Mouse (Mus musculus): Measurements from ENCODE around the gene Cfap54. TPM values are rescaled to one million over a fixed set of nuclear protein-coding genes. Genes with fewer than 3 reads are reported as not detected.

The Cfap54 gene
- polyA plus RNA-seq, 1 experiment: 3.8 TPM

DNA sequence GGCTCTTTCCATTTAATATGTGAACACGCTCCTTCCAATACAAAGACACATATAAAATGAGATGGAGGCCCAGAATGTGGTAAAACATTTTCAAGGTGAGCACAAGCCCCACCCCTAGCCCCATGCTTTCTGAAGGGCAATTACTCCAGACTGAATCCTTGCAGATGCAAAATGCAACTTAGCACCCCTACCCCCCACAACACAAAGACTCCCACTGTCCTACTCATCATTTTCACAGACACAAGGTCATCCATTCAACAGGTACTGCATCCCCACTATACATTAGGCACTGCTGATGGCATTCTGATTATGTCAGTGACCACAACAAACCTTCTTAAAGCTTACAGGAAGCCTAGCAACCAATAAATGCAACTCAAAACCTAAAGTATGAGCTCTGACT lies 131.4 kb downstream of the Cfap54 start:
- DNase-seq (ENCODE audit: extremely low spot score in 1 of 2, low spot score in 1 of 2): no peak

DNA sequence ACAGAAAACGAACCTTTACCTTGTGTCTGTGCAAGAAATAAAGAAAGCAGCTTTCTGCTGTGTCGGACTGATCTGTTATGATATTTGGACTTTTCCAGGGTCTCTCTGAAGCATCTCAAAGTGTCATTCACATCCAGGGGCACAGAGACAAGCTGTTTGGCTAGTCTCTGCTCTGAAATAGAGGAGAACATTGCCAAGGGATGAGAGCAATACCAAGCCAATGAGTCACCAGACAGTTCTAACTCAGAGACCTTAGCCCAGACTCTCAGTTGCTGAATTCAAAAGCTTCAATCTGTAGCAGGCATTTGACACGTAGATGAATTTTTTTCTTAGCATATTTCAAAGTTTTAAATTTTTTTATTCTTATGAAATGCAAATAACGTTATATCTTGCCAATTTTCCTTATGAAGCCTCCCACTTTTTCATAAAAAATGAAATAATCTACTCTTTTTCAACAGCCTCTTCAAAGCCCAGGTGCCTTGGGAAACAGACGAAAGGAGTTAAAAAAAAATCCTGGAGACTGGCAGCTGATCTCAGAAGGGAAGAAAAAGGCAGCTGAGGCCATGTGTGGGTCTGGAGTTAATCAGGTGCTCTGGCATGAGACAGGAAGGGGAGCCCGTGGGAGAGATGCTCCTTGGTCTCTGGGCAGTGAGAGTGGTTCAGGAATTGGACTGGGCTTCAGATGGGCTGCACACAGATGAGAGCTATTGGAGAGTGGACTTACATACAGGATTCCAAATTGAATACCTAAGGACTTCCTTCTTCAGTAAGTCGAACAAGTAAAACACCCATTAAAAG lies 138.4 kb downstream of the Cfap54 start:
- DNase-seq (ENCODE audit: extremely low spot score in 1 of 2, low spot score in 1 of 2): no peak

GRCm38 (mm10) chr10:92941616-92942015 lies 139.8 kb downstream of the Cfap54 start:
- DNase-seq (ENCODE audit: extremely low spot score in 1 of 2, low spot score in 1 of 2): no peak

GRCm38 (mm10) chr10:92937741-92938285 lies 143.6 kb downstream of the Cfap54 start:
- DNase-seq (ENCODE audit: extremely low spot score in 1 of 2, low spot score in 1 of 2): no peak

DNA sequence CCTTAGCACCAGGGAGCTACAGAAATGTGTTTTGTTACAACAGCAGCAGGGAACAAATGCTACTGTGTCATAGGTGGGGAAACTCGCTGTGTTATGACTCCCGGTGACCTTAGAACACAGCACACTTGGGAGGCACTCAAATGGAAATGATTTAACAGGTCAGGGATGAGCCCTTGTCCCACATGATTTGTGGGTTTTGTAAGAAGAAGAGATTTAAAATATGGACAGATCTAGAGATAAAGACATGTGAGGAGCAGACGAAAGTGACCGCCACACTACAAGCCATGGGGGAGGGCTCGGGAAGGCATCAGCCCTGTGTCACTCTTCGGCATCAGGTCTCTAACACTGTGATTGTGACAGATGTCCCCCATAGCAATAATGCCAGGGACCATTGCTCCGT lies 144.3 kb downstream of the Cfap54 start:
- DNase-seq (ENCODE audit: extremely low spot score in 1 of 2, low spot score in 1 of 2): no peak

DNA sequence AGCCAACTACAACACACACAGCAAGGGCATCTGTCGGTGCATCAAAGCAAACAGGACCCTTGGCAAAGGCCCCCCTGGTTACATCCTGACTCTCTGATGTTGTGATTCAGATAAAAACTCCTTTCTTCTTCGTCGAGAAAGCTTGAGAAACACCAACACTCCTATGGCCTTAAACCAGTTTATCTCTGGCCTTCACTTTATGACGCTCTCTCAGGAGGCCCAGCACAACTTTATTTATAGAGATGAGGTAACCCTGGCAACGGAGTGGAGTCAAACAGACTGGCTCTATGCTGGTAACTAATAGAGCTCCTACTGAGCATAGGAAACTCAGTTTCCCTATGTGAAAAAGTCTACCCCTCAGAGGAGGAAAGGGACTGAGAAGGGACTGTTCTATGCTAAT lies 146.9 kb downstream of the Cfap54 start:
- DNase-seq (ENCODE audit: extremely low spot score in 1 of 2, low spot score in 1 of 2): peak; percentile 7 to 27

DNA sequence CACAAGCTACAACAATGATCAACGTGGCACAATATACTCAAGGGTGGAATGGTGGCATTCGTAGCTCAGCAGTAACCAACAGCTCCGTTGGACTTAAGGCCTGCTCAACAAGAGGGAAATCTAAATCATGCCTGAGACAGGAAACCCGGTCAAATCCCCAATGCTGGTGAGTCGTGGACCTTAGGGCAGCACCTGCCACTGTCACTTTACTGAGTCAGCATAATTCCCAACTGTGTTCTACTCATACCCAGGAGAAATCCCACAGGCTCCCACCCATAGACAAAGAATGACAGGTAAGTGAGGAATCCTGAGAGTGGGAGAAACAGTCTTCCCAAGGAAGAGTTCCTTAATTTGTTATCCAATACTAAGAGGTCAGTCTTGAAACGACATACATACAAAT lies 147.8 kb downstream of the Cfap54 start:
- no peak for DNase-seq (ENCODE audit: extremely low spot score in 1 of 2, low spot score in 1 of 2)

DNA sequence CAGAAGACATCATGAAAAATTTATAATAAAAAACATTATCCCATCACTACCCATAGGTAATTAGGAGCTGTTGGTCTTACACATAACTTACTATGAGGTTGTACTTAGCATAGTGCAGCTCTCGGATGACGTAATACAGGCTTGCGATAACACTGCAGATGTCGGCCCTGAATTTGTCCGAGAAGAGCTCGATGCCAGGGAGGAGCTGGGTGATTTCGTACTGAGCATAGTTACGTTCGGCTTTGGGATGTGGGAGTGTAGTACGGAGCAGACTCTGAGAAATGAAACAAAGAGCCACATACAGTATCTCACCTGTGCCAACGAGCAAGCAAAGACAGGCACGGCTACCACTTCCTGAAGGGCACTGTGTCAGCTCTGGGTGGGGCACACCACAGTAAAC lies 149.0 kb downstream of the Cfap54 start:
- peak in 1 of 2 experiments; percentile 18 for DNase-seq (ENCODE audit: extremely low spot score in 1 of 2, low spot score in 1 of 2)

DNA sequence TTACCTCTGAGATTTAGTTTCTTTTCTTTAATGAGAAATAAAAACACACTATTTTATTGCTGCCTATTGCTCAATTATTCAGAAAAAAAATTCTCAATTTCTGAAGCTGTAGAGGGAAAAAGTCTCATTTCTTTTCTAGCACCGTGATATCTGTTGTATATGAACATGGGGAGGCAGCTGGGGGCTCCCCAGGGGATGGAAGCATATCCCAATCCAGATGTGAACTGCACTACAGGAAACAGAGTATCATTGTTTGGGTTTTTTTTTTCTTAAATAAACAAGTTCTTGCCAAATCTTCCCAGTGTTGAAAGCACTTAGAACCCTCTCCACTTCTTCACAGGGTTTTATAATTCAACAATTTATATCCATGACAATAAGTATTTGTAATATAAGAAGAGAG lies 151.4 kb downstream of the Cfap54 start:
- DNase-seq (ENCODE audit: extremely low spot score in 1 of 2, low spot score in 1 of 2): no peak

DNA sequence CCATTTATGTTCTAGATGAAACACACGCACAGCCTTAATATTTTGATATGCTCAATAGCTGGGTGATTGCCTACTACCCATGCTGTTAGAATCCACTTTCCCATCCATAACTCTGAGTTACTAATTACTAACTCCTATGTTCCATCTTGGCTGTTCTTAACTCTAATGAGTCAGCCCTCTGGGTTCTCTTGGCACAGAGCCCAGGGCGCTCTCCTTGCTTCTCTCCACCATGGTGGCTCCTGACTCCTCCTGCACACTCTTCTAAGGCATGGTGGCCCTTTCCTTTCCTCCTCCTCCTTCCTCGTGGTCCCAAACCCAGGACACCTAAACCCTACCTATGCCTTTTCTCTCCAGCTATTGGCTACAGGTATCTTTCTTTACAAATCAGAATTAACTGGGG lies 153.2 kb downstream of the Cfap54 start:
- no peak for DNase-seq (ENCODE audit: extremely low spot score in 1 of 2, low spot score in 1 of 2)

DNA sequence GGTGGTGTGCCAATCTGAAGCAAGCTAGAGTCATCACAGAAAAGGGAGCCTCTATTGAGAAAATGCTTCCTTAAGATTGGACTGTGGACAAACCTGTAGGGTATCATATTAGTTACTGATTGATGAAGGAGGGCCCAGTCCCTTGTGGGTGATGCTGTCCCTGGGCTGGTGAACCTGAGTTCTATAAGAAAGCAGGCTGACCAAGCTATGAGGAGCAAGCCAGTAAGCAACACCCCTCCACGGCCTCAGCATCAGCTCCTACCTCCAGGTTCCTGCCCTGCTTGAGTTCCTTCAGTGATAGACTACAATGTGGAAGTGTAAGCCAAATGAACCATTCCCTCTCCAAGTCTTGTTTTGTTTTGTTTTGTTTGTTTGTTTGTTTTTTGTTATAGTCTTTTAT lies 162.9 kb downstream of the Cfap54 start:
- no peak for DNase-seq (ENCODE audit: extremely low spot score in 1 of 2, low spot score in 1 of 2)

DNA sequence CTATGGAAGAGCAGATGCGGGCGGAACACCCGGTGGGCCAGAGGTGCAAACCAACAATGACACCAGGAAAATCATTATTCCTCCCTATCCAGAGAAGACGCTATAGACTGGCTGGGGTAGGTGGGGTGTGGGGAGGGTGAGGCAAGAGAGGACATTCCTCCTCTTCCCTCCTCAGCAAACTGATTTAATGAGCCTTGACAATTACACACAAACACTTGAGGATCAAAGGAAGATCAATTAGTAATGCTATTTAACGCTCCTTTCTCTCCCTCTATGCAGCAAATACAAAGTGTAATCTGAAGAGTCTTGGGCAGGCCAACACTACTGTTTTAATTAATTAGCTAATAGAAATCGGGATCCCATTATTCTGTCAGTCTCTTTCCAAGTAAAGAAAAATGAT lies 174.2 kb downstream of the Cfap54 start:
- no peak for DNase-seq (ENCODE audit: extremely low spot score in 1 of 2, low spot score in 1 of 2)

GRCm38 (mm10) chr10:92888466-92888865 lies 193.0 kb downstream of the Cfap54 start:
- DNase-seq (ENCODE audit: extremely low spot score in 1 of 2, low spot score in 1 of 2): no peak

- no peak for DNase-seq (ENCODE audit: extremely low spot score in 1 of 2, low spot score in 1 of 2)
These were observed 203.4 kb downstream of the Cfap54 start for GRCm38 (mm10) chr10:92878000-92878399.

DNA sequence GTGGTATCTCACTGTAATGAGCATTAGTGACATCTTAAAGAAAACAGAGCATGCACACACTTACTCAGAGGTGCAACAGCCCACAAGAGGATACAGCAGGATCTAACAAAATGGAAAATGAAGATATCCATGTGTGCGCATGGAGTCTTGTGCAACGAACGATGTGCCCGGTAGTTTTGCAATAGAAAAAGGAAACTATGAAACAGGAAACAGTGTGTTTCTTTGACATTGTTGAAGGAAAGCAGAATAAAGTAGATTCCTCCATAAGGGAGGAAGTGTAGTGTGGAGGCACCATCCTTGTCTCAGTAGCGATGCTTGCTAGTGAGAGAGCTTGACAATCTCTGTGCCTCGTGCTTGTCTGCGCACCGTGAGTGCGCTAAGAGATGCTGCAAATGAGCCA lies 240.4 kb downstream of the Cfap54 start:
- no peak for DNase-seq (ENCODE audit: extremely low spot score in 1 of 2, low spot score in 1 of 2)

DNA sequence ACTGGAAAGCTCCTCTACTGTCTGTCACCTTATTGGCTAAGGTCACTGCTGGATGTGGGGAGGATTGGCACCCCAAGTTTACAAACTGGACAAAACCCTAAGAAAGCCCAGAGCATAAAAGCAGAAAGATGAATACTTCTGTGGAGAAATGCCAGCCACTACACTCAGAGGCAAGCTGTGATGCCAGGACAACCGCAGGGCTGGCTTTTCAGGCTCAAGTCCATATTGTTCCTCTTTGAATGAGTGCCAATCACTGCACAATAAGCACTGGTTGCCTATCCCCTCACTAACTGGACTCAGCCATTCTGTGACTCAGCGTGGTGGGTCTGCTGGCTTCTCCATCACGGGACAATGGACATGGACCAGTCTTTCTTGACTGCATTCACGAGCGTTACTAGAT lies 243.8 kb downstream of the Cfap54 start:
- peak in 1 of 2 experiments; percentile 6 for DNase-seq (ENCODE audit: extremely low spot score in 1 of 2, low spot score in 1 of 2)

GRCm38 (mm10) chr10:92837045-92837444 lies 244.4 kb downstream of the Cfap54 start:
- DNase-seq (ENCODE audit: extremely low spot score in 1 of 2, low spot score in 1 of 2): no peak

GRCm38 (mm10) chr10:92821499-92821898 lies 259.9 kb downstream of the Cfap54 start:
- no peak for DNase-seq (ENCODE audit: extremely low spot score in 1 of 2, low spot score in 1 of 2)

GRCm38 (mm10) chr10:92818190-92818589 lies 263.2 kb downstream of the Cfap54 start:
- no peak for DNase-seq (ENCODE audit: extremely low spot score in 1 of 2, low spot score in 1 of 2)

DNA sequence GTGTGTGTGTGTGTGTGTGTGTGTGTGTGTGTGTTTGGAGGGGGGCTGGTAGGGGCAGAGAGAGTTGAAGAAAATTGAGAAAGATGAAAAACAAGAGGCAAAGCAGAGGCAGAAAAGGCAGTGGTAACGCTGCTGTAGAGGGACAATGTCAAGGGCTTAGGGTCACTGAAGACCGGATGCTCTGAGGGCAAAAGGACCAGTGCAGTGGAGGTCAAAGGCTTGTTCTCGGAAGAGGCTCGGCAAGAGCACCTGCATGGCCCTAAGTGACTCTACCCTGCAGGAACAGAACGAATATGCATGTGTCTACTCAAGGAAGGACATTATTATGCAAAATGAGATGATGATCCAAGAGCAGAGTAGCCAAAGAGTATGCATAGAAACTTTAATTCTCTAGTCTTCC lies 264.5 kb downstream of the Cfap54 start:
- DNase-seq (ENCODE audit: extremely low spot score in 1 of 2, low spot score in 1 of 2): no peak

DNA sequence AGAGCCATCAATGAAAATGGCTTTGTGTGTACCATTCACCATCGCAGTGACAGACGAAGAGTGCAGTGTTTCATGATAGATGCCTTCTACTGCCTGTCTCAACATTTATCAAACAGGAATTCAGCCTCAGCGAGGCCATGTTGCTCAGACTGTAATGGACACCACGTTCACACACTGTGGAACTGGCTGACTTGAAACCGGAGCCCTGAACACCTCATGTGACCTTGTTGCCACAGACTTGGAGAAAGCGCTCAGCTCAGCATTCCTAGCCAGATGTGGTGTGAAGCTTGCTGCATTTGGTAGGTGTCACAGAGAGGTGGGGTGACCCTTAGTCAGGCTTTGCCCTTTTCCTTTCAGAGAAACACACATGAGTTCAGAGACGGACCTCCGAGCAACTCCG lies 270.5 kb downstream of the Cfap54 start:
- DNase-seq (ENCODE audit: extremely low spot score in 1 of 2, low spot score in 1 of 2): no peak

GRCm38 (mm10) chr10:92791908-92792307 lies 289.5 kb downstream of the Cfap54 start:
- no peak for DNase-seq (ENCODE audit: extremely low spot score in 1 of 2, low spot score in 1 of 2)

GRCm38 (mm10) chr10:92791531-92791900 lies 289.9 kb downstream of the Cfap54 start:
- DNase-seq (ENCODE audit: extremely low spot score in 1 of 2, low spot score in 1 of 2): no peak

All from frontal cortex, adult 2 months (tissue).